Mouse (Mus musculus): Measurements from ENCODE around the gene Mau2. TPM values are rescaled to one million over a fixed set of nuclear protein-coding genes. Genes with fewer than 3 reads are reported as not detected.

The Mau2 gene
- polyA plus RNA-seq (2014; fragmentation: Nextera tagmentation; extraction: Ambion mirVana), result 73.5 and 77.9 TPM in 2 replicates

DNA sequence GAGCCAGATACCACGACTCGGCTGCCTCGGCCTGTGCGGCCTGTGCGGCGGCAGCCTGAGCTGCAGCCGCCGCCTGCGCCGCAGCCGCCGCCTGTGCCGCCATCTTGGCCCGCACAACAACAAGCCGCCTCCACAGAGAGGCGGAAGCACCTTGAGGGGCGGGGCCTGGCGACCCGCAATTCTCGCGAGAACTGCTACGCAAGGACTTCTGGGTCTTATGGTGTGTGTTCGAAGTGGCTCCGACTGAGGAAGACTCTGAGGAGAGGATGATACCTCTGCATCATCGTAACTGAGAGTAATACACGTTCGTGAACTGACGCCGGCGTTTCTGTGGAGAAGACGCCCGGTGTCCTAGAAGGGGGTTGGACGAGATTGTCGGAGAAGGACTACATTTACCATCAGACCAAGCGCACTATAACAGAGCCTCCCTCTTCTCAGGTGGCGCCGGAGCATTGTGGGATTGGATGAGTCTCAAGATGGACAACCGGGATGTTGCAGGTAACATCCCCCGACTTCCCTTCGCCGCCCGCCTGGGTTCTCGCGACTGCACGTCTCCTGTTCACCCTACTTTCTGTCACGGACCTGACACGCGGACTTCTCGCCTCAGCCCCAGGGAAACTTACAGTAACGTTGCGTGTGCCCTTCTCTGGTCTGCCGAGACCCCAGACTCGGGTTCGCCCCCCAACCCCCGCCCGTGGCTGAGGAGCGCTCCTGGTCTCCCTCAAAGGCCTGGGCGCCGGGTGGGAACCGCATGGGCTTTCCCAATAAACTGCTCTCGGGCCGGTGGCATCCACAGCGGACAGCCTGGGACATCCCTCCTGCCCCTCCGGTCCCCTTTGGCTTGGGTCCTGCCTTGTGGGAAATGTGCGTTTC, at the start of gene Mau2, which contains the start of gene Sugp1:
Gene Mau2 (minus strand): TSS at position 152 of the 873 bp plus-strand sequence.
Gene Sugp1 (plus strand): TSS at position 231 of the 873 bp plus-strand sequence.
- no peaks in the 10 kb centered on the region for H3K9me3 ChIP-seq (ENCODE audit: control insufficient read depth, low read length)
- peak; percentile 98 for ATAC-seq (ENCODE audit: low read depth)
- no peaks in the 10 kb centered on the region; the same call in 1 of the 2 replicates for H3K27me3 ChIP-seq (ENCODE audit: control insufficient read depth, insufficient read depth, low read length)
- peak within 1 kb of the TSS; percentile 87 for H3K27ac ChIP-seq (ENCODE audit: low read depth, low read length)
- peak within 1 kb of the TSS; percentile 93 for H3K9ac ChIP-seq (replicated peaks; ENCODE audit: low read depth, low read length)
- H3K4me1 ChIP-seq (ENCODE audit: control insufficient read depth, insufficient read depth, low read length), result peaks cover 20% of the 10 kb centered on the region
- under 1% methylated on average over 64 of the region's 65 CpGs for WGBS
- H3K4me2 ChIP-seq (ENCODE audit: low read depth, low read length), result peak within 1 kb of the TSS; percentile 96
- H3K4me3 ChIP-seq (ENCODE audit: low read depth, low read length), result peak within 1 kb of the TSS; percentile 99
- no peaks in the 10 kb centered on the region for H3K36me3 ChIP-seq (ENCODE audit: control insufficient read depth, insufficient read depth, low read length)

- Histone ChIP-seq H3K4me2 (ENCODE audit: low read depth, low read length) (no peak overlapping the region), H3K4me3 (ENCODE audit: low read depth, low read length) (no peak overlapping the region), H3K4me1 (ENCODE audit: control insufficient read depth, insufficient read depth, low read length) (peaks cover 17% of the 10 kb centered on the region), H3K27me3 (ENCODE audit: control insufficient read depth, insufficient read depth, low read length) (peaks cover 43% of the 10 kb centered on the region), H3K27ac (ENCODE audit: low read depth, low read length) (0 out of 2 replicates have a peak overlapping the region, but pooled peaks have one; percentile 16), H3K36me3 (ENCODE audit: control insufficient read depth, insufficient read depth, low read length) (peaks cover 4% of the 10 kb centered on the region; the same call in 1 of the 2 replicates), H3K9me3 (ENCODE audit: control insufficient read depth, low read length) (no peaks in the 10 kb centered on the region), H3K9ac (replicated peaks; ENCODE audit: low read depth, low read length) (no peak overlapping the region)
- WGBS, result 41% methylated on average over 9 of the region's 9 CpGs
- peak; percentile 5; the same call in 1 of the 2 replicates for ATAC-seq (ENCODE audit: low read depth)
Measured at GRCm38 (mm10) chr8:70089296-70089960, 46.9 kb upstream of the Mau2 start.

DNA sequence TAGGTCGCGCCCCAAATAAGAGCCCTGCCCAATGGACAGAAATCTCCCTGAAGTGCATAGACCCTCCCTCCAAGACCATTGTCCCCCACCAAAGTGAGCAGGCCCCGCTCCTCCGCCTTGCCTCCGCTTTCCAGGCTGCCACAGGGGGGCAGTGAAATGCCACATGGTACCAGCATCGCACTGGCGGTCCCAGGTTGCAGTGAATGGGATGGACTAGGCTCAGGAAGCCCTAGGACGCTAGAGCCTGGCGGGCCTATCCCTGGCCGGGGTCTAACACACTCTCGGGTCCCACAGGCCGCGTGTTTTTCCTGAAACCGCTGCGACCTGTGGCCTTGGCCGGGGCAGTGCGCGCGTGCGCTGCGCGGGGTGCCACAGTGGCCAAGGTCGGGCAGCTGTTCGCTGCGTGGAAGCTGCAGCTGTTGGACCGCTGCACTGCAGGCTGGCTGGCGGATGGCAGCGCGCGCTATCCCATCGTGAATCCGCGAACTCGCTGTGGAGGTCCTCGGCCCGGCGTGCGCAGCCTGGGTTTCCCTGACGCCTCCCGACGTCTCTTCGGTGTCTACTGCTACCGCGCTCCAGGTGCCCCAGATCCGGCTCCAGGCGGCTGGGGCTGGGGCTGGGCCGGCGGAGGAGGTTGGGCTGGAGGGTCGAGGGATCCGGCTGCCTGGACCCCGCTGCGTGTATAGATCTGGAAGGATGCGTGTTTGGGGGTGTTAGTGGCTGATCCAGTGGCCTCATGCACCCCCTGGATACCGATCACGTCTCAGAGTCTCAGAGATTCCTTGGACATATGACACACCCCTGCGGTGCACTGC, 45.5 kb upstream of the Mau2 start:
- Histone ChIP-seq H3K36me3 (ENCODE audit: control insufficient read depth, insufficient read depth, low read length) (no peaks in the 10 kb centered on the region), H3K4me1 (ENCODE audit: control insufficient read depth, insufficient read depth, low read length) (peaks cover 25% of the 10 kb centered on the region), H3K4me2 (ENCODE audit: low read depth, low read length) (peak overlapping the region; percentile 75), H3K9me3 (ENCODE audit: control insufficient read depth, low read length) (no peaks in the 10 kb centered on the region), H3K27me3 (ENCODE audit: control insufficient read depth, insufficient read depth, low read length) (peaks cover 52% of the 10 kb centered on the region), H3K9ac (replicated peaks; ENCODE audit: low read depth, low read length) (peak overlapping the region; percentile 32), H3K4me3 (ENCODE audit: low read depth, low read length) (peak overlapping the region; percentile 38), H3K27ac (ENCODE audit: low read depth, low read length) (no peak overlapping the region)
- WGBS, result 4% methylated on average over 56 of the region's 56 CpGs
- ATAC-seq (ENCODE audit: low read depth), result peak; percentile 67

DNA sequence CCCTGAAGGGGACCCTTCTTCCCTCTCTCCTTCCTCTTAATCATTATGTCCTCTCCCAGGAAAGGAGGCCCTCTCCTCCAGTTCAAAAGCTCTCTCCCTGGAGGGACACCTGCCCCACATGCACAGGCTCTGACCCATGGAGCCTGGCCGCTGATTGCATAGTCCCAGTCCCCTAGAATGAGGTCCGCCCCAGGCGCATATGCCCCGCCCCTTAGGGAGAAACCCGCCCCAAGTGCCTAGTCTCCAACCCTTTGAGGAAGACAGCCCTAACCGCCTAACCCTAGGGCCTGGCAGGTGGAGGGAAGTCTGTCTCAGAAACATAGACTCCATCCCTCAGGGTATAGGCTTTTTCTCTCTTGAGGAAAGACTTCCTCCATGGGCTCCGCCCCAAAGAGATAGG, 44.7 kb upstream of the Mau2 start:
- WGBS, result 4% methylated on average over 7 of the region's 7 CpGs
- Histone ChIP-seq H3K4me2 (ENCODE audit: low read depth, low read length) (no peak overlapping the region), H3K9me3 (ENCODE audit: control insufficient read depth, low read length) (no peaks in the 10 kb centered on the region), H3K4me3 (ENCODE audit: low read depth, low read length) (no peak overlapping the region), H3K36me3 (ENCODE audit: control insufficient read depth, insufficient read depth, low read length) (no peaks in the 10 kb centered on the region), H3K27me3 (ENCODE audit: control insufficient read depth, insufficient read depth, low read length) (peaks cover 56% of the 10 kb centered on the region), H3K9ac (replicated peaks; ENCODE audit: low read depth, low read length) (no peak overlapping the region), H3K27ac (ENCODE audit: low read depth, low read length) (no peak overlapping the region), H3K4me1 (ENCODE audit: control insufficient read depth, insufficient read depth, low read length) (peaks cover 25% of the 10 kb centered on the region)
- no peak for ATAC-seq (ENCODE audit: low read depth)

DNA sequence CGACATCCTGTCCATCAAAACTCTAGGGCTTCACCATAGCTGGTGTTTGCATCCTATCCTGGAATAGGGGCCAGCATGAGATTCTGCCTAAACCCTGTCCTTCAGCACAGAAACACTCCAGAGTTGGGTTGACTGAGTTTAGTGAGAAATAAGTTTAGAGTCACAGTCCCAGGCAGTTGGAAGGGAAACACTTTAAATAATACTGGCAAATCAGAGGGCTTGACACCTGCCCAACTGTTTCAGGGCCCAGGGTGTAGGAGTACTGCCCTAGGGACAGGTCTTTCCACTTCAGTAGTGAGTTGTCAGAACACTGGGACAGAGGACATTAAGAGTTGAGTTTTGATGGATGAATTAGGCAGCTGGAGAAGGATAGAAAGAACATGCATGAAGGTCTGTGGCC, 43.6 kb upstream of the Mau2 start:
- Histone ChIP-seq H3K27ac (ENCODE audit: low read depth, low read length) (no peak overlapping the region), H3K4me3 (ENCODE audit: low read depth, low read length) (no peak overlapping the region), H3K36me3 (ENCODE audit: control insufficient read depth, insufficient read depth, low read length) (no peaks in the 10 kb centered on the region), H3K9ac (replicated peaks; ENCODE audit: low read depth, low read length) (no peak overlapping the region), H3K9me3 (ENCODE audit: control insufficient read depth, low read length) (no peaks in the 10 kb centered on the region), H3K4me1 (ENCODE audit: control insufficient read depth, insufficient read depth, low read length) (peaks cover 25% of the 10 kb centered on the region), H3K27me3 (ENCODE audit: control insufficient read depth, insufficient read depth, low read length) (peaks cover 60% of the 10 kb centered on the region), H3K4me2 (ENCODE audit: low read depth, low read length) (no peak overlapping the region)
- WGBS, result 45% methylated on average over 1 of the region's 1 CpGs
- ATAC-seq (ENCODE audit: low read depth), result no peak

DNA sequence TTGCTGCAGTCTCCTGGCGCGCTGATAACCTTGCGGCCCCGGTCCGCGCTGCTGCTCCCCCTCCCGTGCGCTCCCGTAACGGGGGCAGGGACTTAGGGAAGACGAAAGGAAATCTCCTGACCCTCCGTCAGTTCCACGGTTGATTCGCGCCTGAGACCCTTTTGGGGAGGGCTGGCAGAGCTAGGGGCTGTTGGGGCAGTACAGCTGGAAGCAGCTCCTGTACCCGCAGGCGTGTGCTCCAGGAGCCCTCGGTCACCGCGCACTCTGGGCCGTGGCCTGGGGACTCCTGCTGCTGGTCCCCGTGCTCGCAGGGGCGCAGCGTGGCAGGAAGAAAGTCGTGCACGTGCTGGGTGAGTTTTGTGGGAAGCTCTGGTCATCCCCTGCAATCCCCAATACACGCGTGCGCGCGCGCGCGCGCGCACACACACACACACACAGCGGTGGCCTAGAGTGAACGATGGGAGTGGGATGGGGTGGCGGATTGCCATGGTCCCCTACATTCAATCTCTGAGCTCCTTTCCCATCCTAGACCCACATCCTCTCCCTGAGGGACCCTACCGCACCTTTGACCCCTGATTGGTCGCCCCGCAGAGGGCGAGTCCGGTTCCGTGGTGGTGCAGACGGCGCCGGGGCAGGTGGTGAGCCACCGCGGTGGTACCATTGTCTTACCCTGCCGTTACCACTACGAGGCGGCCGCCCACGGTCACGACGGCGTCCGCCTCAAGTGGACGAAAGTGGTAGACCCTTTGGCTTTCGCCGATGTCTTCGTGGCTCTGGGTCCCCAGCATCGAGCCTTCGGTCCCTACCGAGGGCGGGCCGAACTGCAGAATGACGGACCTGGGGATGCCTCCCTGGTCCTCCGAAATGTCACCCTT, 41.9 kb upstream of the Mau2 start:
- peak overlapping the region; percentile 91 for H3K4me2 ChIP-seq (ENCODE audit: low read depth, low read length)
- peak overlapping the region; percentile 29 for H3K9ac ChIP-seq (replicated peaks; ENCODE audit: low read depth, low read length)
- peaks cover 57% of the 10 kb centered on the region for H3K27me3 ChIP-seq (ENCODE audit: control insufficient read depth, insufficient read depth, low read length)
- H3K9me3 ChIP-seq (ENCODE audit: control insufficient read depth, low read length), result no peaks in the 10 kb centered on the region
- H3K4me1 ChIP-seq (ENCODE audit: control insufficient read depth, insufficient read depth, low read length), result peaks cover 21% of the 10 kb centered on the region
- H3K27ac ChIP-seq (ENCODE audit: low read depth, low read length), result no peak overlapping the region
- peak overlapping the region; percentile 37 for H3K4me3 ChIP-seq (ENCODE audit: low read depth, low read length)
- 2% methylated on average over 71 of the region's 71 CpGs for WGBS
- H3K36me3 ChIP-seq (ENCODE audit: control insufficient read depth, insufficient read depth, low read length), result no peaks in the 10 kb centered on the region
- ATAC-seq (ENCODE audit: low read depth), result peak; percentile 9; the same call in 1 of the 2 replicates

- ATAC-seq (ENCODE audit: low read depth), result no peak
Measured at GRCm38 (mm10) chr8:70083285-70083684, 40.8 kb upstream of the Mau2 start, which contains the start of gene Hapln4. Hapln4 (plus strand) TSS chr8:70083457.

DNA sequence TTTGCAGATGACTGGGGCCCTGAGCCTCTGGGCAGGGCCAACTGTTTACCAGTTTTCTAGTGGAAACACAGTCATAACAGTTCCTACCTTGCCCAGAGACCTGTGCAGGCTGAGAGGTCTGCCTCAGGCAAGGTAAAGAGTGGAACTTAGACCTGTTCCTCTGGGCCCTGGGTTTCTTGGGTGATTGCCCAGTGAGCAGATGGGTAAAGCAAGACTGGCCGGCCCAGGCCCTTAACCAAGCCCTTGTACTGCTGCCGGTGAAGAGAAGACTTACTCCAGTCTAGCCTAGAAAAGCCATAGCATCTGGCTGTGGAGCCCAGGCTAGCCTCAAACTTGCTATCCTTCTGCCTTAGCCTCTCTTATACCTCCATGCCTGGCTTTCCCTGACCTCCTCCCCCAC, 39.4 kb upstream of the Mau2 start:
- H3K27me3 ChIP-seq (ENCODE audit: control insufficient read depth, insufficient read depth, low read length), result peaks cover 37% of the 10 kb centered on the region
- ATAC-seq (ENCODE audit: low read depth), result no peak
- no peak overlapping the region for H3K4me3 ChIP-seq (ENCODE audit: low read depth, low read length)
- H3K9ac ChIP-seq (replicated peaks; ENCODE audit: low read depth, low read length), result no peak overlapping the region
- H3K4me1 ChIP-seq (ENCODE audit: control insufficient read depth, insufficient read depth, low read length), result peaks cover 12% of the 10 kb centered on the region
- no peak overlapping the region for H3K27ac ChIP-seq (ENCODE audit: low read depth, low read length)
- H3K4me2 ChIP-seq (ENCODE audit: low read depth, low read length), result no peak overlapping the region
- WGBS, result 92% methylated on average over 2 of the region's 2 CpGs
- no peaks in the 10 kb centered on the region for H3K9me3 ChIP-seq (ENCODE audit: control insufficient read depth, low read length)
- H3K36me3 ChIP-seq (ENCODE audit: control insufficient read depth, insufficient read depth, low read length), result no peaks in the 10 kb centered on the region

More at GRCm38 (mm10) chr8:70083285-70083684, 40.8 kb upstream of the Mau2 start, which contains the start of gene Hapln4:
- no peak within 1 kb of the TSS for H3K27ac ChIP-seq (ENCODE audit: low read depth, low read length)
- H3K9ac ChIP-seq (replicated peaks; ENCODE audit: low read depth, low read length), result peak within 1 kb of the TSS; percentile 29
- peaks cover 50% of the 10 kb centered on the region for H3K27me3 ChIP-seq (ENCODE audit: control insufficient read depth, insufficient read depth, low read length)
- no peaks in the 10 kb centered on the region for H3K36me3 ChIP-seq (ENCODE audit: control insufficient read depth, insufficient read depth, low read length)
- H3K9me3 ChIP-seq (ENCODE audit: control insufficient read depth, low read length), result no peaks in the 10 kb centered on the region
- H3K4me3 ChIP-seq (ENCODE audit: low read depth, low read length), result peak within 1 kb of the TSS; percentile 37
- peaks cover 17% of the 10 kb centered on the region for H3K4me1 ChIP-seq (ENCODE audit: control insufficient read depth, insufficient read depth, low read length)
- whole genome bisulfite sequencing, result under 1% methylated on average over 26 of the region's 26 CpGs
- peak within 1 kb of the TSS; percentile 91 for H3K4me2 ChIP-seq (ENCODE audit: low read depth, low read length)
